In genomic region chr1:62122426-62122825, GRCm38 (mm10) we compare ENCODE assay signal across 24 mouse cellular contexts.
"Had no signal": no experiment of that assay in that cellular context is flagged by ENCODE, and none has a peak within 500 bp of the region (broad histone marks: within the 10 kb centered on the region; RNA-seq: fewer than 3 reads in every experiment).

No protein-coding gene starts in this region.

- H3K4me1 ChIP-seq: heart, embryonic 13.5 days; heart, embryonic 15.5 days; hindbrain, embryonic 13.5 days; hindbrain, embryonic 15.5 days; limb, embryonic 13.5 days; limb, embryonic 15.5 days; liver, embryonic 13.5 days had no signal

- H3K9ac ChIP-seq: heart, embryonic 13.5 days; heart, embryonic 15.5 days; hindbrain, embryonic 13.5 days; hindbrain, embryonic 15.5 days; limb, embryonic 13.5 days; limb, embryonic 15.5 days; liver, embryonic 13.5 days had no signal

- H3K4me2 ChIP-seq: heart, embryonic 11.5 days; heart, embryonic 13.5 days; heart, embryonic 15.5 days; hindbrain, embryonic 13.5 days; hindbrain, embryonic 15.5 days; limb, embryonic 13.5 days; limb, embryonic 15.5 days; liver, embryonic 11.5 days; liver, embryonic 13.5 days had no signal

- H3K36me3 ChIP-seq: heart, embryonic 13.5 days; heart, embryonic 15.5 days; hindbrain, embryonic 13.5 days; hindbrain, embryonic 15.5 days; limb, embryonic 13.5 days; limb, embryonic 15.5 days; liver, embryonic 13.5 days had no signal

- ATAC-seq: hindbrain, postnatal 0 days had no signal

- H3K4me3 ChIP-seq: heart, adult 2 months; heart, embryonic 13.5 days; heart, embryonic 15.5 days; hindbrain, embryonic 13.5 days; hindbrain, embryonic 15.5 days; layer of hippocampus, adult 2 months; limb, embryonic 13.5 days; limb, embryonic 15.5 days; liver, embryonic 13.5 days had no signal

- H3K9me3 ChIP-seq: heart, embryonic 13.5 days; heart, embryonic 15.5 days; hindbrain, embryonic 13.5 days; hindbrain, embryonic 15.5 days; limb, embryonic 13.5 days; limb, embryonic 15.5 days; liver, embryonic 13.5 days had no signal

- H3K27ac ChIP-seq: heart, adult 2 months; heart, embryonic 13.5 days; heart, embryonic 15.5 days; hindbrain, embryonic 13.5 days; hindbrain, embryonic 15.5 days; hindbrain, postnatal 0 days; layer of hippocampus, adult 2 months; limb, embryonic 13.5 days; limb, embryonic 15.5 days; liver, embryonic 13.5 days had no signal

- H3K27me3 ChIP-seq: heart, embryonic 13.5 days; heart, embryonic 15.5 days; hindbrain, embryonic 13.5 days; hindbrain, embryonic 15.5 days; limb, embryonic 13.5 days; limb, embryonic 15.5 days; liver, embryonic 13.5 days had no signal

- DNase-seq: gastrocnemius, postnatal 14 days; gastrocnemius, postnatal 36 days; heart, adult 11 months; heart, adult 2 months; heart, postnatal 14 days; heart, postnatal 36 days; kidney, adult 18-20 months; kidney, adult 8-10 months; kidney, postnatal 10 days; kidney, postnatal 25 days; kidney, postnatal 4 days; layer of hippocampus, postnatal 36 days; left cerebral cortex, postnatal 4 days; liver, embryonic 13.5 days had no signal
